Mouse (Mus musculus) lung, embryonic 14.5 days (tissue): Measurements from ENCODE around the gene Mki67. TPM values are rescaled to one million over a fixed set of nuclear protein-coding genes. Genes with fewer than 3 reads are reported as not detected.
A peak's percentile ranks its signal among the peaks of the same experiment; 100 is the strongest.

Experiments
- ATAC-seq: fragments of 200-750 bp; cut with Nextera tagmentation; 2 replicates; pipeline ENCODE4 v1.8.0; 2017; ENCODE audit warnings: mild to moderate bottlenecking, moderate TSS enrichment, moderate library complexity; ENCODE audit not compliant: insufficient read depth
- DNase-seq: peaks from one replicate; pipeline ENCODE4 v3.0.0-alpha.2; 2015
- H3K27ac ChIP-seq: fragments of 300-500 bp; sonication (generic); 2 replicates; pipeline ENCODE4 v1.5.1; 2014; ENCODE audit warnings: low read depth, mild to moderate bottlenecking, moderate library complexity
- H3K27me3 ChIP-seq: fragments of 300-500 bp; sonication (generic); 2 replicates; pipeline ENCODE4 v1.6.1; 2014; ENCODE audit warnings: low read length, control low read depth; ENCODE audit not compliant: insufficient read depth
- H3K36me3 ChIP-seq: fragments of 300-500 bp; sonication (generic); 2 replicates; pipeline ENCODE4 v1.6.1; 2014; ENCODE audit warnings: control low read depth; ENCODE audit not compliant: insufficient read depth
- H3K4me1 ChIP-seq: fragments of 300-500 bp; sonication (generic); 2 replicates; pipeline ENCODE4 v1.6.1; 2014; ENCODE audit warnings: antibody characterized with exemption, control low read depth; ENCODE audit not compliant: insufficient read depth
- H3K4me2 ChIP-seq: fragments of 300-500 bp; sonication (generic); 2 replicates; pipeline ENCODE4 v1.6.1; 2014; ENCODE audit warnings: mild to moderate bottlenecking
- H3K4me3 ChIP-seq: fragments of 300-500 bp; sonication (generic); 2 replicates; pipeline ENCODE4 v1.5.1; 2014; ENCODE audit warnings: low read depth, low read length
- H3K9ac ChIP-seq: fragments of 300-500 bp; sonication (generic); 2 replicates; pipeline ENCODE4 v1.6.1; 2014
- H3K9me3 ChIP-seq: fragments of 300-500 bp; sonication (generic); 2 replicates; pipeline ENCODE4 v1.6.1; 2016; ENCODE audit warnings: low read depth, low read length, control low read depth
- CTCF ChIP-seq: IDR thresholded peaks from 2 replicates; pipeline ENCODE4 v1.5.1; 2016; ENCODE audit warnings: antibody characterized with exemption, low read depth
- WGBS: fragments of 180-500 bp; shearing (Covaris S2); extraction: QIAGEN DNeasy Blood & Tissue Kit; methylation state at CpG from one replicate; pipeline ENCODE4 v1.1.7; 2014; 5-methylcytosine and 5-hydroxymethylcytosine counted together
- polyA plus RNA-seq: library from polyadenylated mRNA; unstranded; fragments of >200 nt; fragmentation: Nextera tagmentation; extraction: Ambion mirVana; gene quantifications from 2 replicates; pipeline ENCODE4 v1.2.1, GENCODE M21; 2014

Gene Mki67
- polyA plus RNA-seq, 1 experiment from 2014 or later = 80.7 TPM

DNA sequence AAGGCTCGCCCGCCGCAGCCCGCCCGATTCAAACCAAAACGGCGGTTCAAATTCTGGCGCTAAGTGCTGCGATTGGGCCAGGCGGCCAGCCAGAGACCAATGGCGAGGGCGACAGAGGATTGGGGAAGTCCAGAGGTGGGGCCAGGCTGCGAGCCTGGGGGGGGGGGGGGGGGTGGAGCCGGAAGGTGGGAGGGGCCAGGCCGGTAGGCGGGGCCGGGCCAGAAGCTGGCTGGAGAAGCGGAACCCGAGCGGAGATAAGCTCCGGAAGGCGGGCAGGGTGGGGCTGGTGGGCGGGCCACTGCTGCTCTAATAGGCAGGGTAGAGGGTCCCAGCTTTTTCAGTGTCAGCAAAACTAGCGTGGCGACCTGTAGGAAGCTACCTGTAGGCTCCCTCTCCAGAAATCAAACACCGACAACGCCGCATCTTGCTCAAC is 300 bp upstream of the Mki67 start:
- Histone ChIP-seq H3K9me3 (no peaks in the 10 kb centered on the region), H3K4me3 (peak overlapping the region; percentile 94), H3K4me2 (peak overlapping the region; percentile 83), H3K4me1 (peaks cover 6% of the 10 kb centered on the region; the same call in 1 of the 2 replicates), H3K27me3 (no peaks in the 10 kb centered on the region), H3K9ac (peak overlapping the region; percentile 97), H3K27ac (peak overlapping the region; percentile 91; the same call in 1 of the 2 replicates), H3K36me3 (peaks cover 8% of the 10 kb centered on the region)
- TF ChIP-seq CTCF = no peak
- DNase-seq = peak; percentile 99
- ATAC-seq = peak; percentile 98
- WGBS = 1% methylated on average over 26 of the region's 28 CpGs

DNA sequence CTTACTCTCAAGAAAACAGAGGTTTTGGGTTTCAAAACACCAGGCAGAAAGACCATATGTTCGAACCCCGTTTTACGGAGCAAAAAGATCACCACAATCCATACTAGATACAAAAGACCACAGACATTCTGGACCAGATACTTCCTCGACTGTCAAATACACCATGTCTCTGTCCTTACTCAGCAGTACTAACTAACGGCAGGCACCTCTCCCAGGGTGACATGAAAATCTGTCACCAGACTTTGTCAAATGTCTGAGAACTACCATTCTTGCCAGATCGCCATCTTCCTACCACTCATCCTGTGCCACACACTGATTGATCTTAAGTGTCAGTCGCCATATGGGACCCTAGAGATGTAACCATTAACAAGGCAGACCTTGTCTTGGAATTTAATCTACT is 995 bp downstream of the Mki67 start:
- Histone ChIP-seq H3K4me1 (peaks cover 6% of the 10 kb centered on the region; the same call in 1 of the 2 replicates), H3K27ac (peak overlapping the region; percentile 91; the same call in 1 of the 2 replicates), H3K9me3 (no peaks in the 10 kb centered on the region), H3K9ac (peak overlapping the region; percentile 97), H3K36me3 (peaks cover 17% of the 10 kb centered on the region), H3K4me3 (peak overlapping the region; percentile 94), H3K4me2 (peak overlapping the region; percentile 83), H3K27me3 (no peaks in the 10 kb centered on the region)
- no peak for ATAC-seq
- peak; percentile 29 for DNase-seq
- WGBS = 2% methylated on average over 7 of the region's 7 CpGs
- no peak for TF ChIP-seq CTCF

GRCm38 (mm10) chr7:135713326-135713725 is 2.8 kb downstream of the Mki67 start:
- ATAC-seq (no peak), DNase-seq (no peak)
- Histone ChIP-seq H3K4me2 (peak overlapping the region; percentile 83), H3K9me3 (no peaks in the 10 kb centered on the region), H3K4me3 (peak overlapping the region; percentile 94), H3K27me3 (no peaks in the 10 kb centered on the region), H3K27ac (no peak overlapping the region), H3K9ac (0 out of 2 replicates have a peak overlapping the region, but pooled peaks have one; percentile 3), H3K4me1 (peaks cover 6% of the 10 kb centered on the region; the same call in 1 of the 2 replicates), H3K36me3 (peaks cover 34% of the 10 kb centered on the region)
- 75% methylated on average over 8 of the region's 8 CpGs for WGBS
- no peak for TF ChIP-seq CTCF

DNA sequence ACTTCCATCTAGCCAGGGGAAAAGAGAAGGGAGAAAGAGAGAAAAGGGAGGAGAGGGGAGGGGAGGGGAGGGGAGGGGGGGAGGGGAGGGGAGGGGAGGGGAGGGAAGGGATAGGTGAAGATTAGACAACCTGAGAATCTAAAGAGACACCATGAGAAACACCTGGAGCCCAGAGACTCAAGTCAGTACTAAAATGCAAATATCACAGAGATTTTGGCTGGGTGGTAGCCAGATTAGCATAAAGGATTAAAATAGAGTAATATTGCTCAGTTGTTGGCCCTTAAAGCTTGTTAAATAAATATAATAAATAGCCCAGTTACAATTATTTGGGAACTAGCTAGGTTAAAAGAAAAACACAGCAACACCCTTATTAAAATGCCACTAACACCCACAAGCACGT is 3.6 kb downstream of the Mki67 start:
- no peak for DNase-seq
- 69% methylated on average over 1 of the region's 1 CpGs for WGBS
- peaks cover 42% of the 10 kb centered on the region for H3K36me3 ChIP-seq
- no peaks in the 10 kb centered on the region for H3K27me3 ChIP-seq
- peak overlapping the region; percentile 83 for H3K4me2 ChIP-seq
- H3K9ac ChIP-seq = no peak overlapping the region
- TF ChIP-seq CTCF = no peak
- peak overlapping the region; percentile 94 for H3K4me3 ChIP-seq
- no peaks in the 10 kb centered on the region for H3K9me3 ChIP-seq
- no peak overlapping the region for H3K27ac ChIP-seq
- no peak for ATAC-seq
- peaks cover 6% of the 10 kb centered on the region; the same call in 1 of the 2 replicates for H3K4me1 ChIP-seq

- WGBS = 62% methylated on average over 2 of the region's 2 CpGs
- no peak overlapping the region for H3K9ac ChIP-seq
- no peak for TF ChIP-seq CTCF
- no peak overlapping the region for H3K27ac ChIP-seq
- H3K4me3 ChIP-seq = no peak overlapping the region
- H3K9me3 ChIP-seq = no peaks in the 10 kb centered on the region
- no peak for ATAC-seq
- DNase-seq = no peak
- no peak overlapping the region for H3K4me2 ChIP-seq
- no peaks in the 10 kb centered on the region for H3K27me3 ChIP-seq
- H3K36me3 ChIP-seq = peaks cover 61% of the 10 kb centered on the region
- H3K4me1 ChIP-seq = peaks cover 6% of the 10 kb centered on the region; the same call in 1 of the 2 replicates
Observed at GRCm38 (mm10) chr7:135710702-135711101, 5.5 kb downstream of the Mki67 start.

- TF ChIP-seq CTCF = no peak
Observed at GRCm38 (mm10) chr7:135705753-135706152, 10.4 kb downstream of the Mki67 start.

DNA sequence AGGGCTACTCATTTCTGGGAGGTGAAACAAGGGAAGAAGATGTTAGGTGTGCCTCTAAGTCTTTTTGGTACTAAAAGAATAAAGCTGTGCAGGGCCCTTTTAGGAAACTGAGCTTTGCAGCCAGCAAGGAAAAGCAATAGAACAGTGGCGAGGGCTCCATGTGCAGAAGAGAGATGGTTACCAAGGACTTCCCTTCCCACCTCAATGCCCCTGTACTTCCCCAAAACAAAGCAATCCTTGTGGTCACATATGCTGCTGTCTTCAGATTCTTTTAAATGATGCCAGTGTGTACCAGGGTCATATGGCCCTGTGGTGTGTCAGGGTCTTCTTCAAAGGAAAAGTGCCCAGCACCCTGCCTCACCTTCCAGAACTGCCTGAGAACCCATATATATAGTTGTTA is 11.1 kb downstream of the Mki67 start:
- no peak for DNase-seq
- ATAC-seq = no peak
- Histone ChIP-seq H3K9ac (no peak overlapping the region), H3K36me3 (peaks cover 97% of the 10 kb centered on the region), H3K4me1 (0 out of 2 replicates have a peak, but pooled peaks cover 2% of the 10 kb centered on the region), H3K4me2 (no peak overlapping the region), H3K27me3 (no peaks in the 10 kb centered on the region), H3K4me3 (no peak overlapping the region), H3K27ac (no peak overlapping the region), H3K9me3 (no peaks in the 10 kb centered on the region)
- 83% methylated on average over 1 of the region's 1 CpGs for WGBS
- TF ChIP-seq CTCF = no peak

More at GRCm38 (mm10) chr7:135705753-135706152, 10.4 kb downstream of the Mki67 start:
- H3K4me1 ChIP-seq = no peaks in the 10 kb centered on the region
- ATAC-seq (no peak), DNase-seq (no peak)
- no peaks in the 10 kb centered on the region for H3K27me3 ChIP-seq
- no peak overlapping the region for H3K4me3 ChIP-seq
- no peaks in the 10 kb centered on the region for H3K9me3 ChIP-seq
- no peak overlapping the region for H3K4me2 ChIP-seq
- 80% methylated on average over 6 of the region's 6 CpGs for WGBS
- H3K9ac ChIP-seq = no peak overlapping the region
- H3K36me3 ChIP-seq = peaks cover 97% of the 10 kb centered on the region
- no peak overlapping the region for H3K27ac ChIP-seq
